Comparison of ENCODE assay signal across 9 mouse cellular contexts in genomic region chr5:32346025-32346912, GRCm38 (mm10).
DNase-seq lines count a peak whose midpoint lies in the region; ATAC-seq and TF ChIP-seq lines count a peak whose summit lies in the region.
"Had no signal": no experiment of that assay in that cellular context is flagged by ENCODE, and none has a peak within 500 bp of the region (broad histone marks: within the 10 kb centered on the region; RNA-seq: fewer than 3 reads in every experiment).

No protein-coding gene starts in this region.

- peak; percentile 40; the same call in 1 of the 2 replicates for ATAC-seq in hindbrain, embryonic 12.5 days (ENCODE audit: low FRiP score)
- peak; percentile 91 for ATAC-seq in lung, embryonic 16.5 days (ENCODE audit: low read depth)
- no peak for ATAC-seq in inflammation-experienced regulatory T-cells, adult 6 months

- H3K4me2 ChIP-seq in hindbrain, embryonic 12.5 days (replicated peaks): no peak overlapping the region
- H3K4me2 ChIP-seq in lung, embryonic 16.5 days (ENCODE audit: low read depth, low read length): peak overlapping the region; percentile 27

- peak overlapping the region; percentile 30; the same call in 1 of the 2 replicates for H3K27ac ChIP-seq in testis, adult 2 months (ENCODE audit: control insufficient read depth, insufficient read depth, low read depth, low read length)
- H3K27ac ChIP-seq in hindbrain, embryonic 12.5 days: 0 out of 2 replicates have a peak overlapping the region, but pooled peaks have one; percentile 35
- peak overlapping the region; percentile 88 for H3K27ac ChIP-seq in lung, embryonic 16.5 days (ENCODE audit: low read length)

- no peak overlapping the region for H3K4me3 ChIP-seq in testis, adult 2 months (ENCODE audit: control insufficient read depth, low read depth, low read length)
- H3K4me3 ChIP-seq in hindbrain, embryonic 12.5 days: no peak overlapping the region
- H3K4me3 ChIP-seq in lung, embryonic 16.5 days (ENCODE audit: low read length): no peak overlapping the region

- no peaks in the 10 kb centered on the region for H3K9me3 ChIP-seq in hindbrain, embryonic 12.5 days (replicated peaks)
- H3K9me3 ChIP-seq in lung, embryonic 16.5 days (ENCODE audit: control insufficient read depth, low read length): no peaks in the 10 kb centered on the region

- no peak for DNase-seq in testis, postnatal 14 days (ENCODE audit: low spot score)
- DNase-seq in frontal cortex, postnatal 36 days (ENCODE audit: low spot score in 2 of 2): peak; percentile 70 to 80
- DNase-seq in layer of hippocampus, adult 9-10 months (ENCODE audit: low spot score): peak; percentile 47
- peak; percentile 65 to 78 for DNase-seq in right cerebral cortex, adult 2 months (ENCODE audit: low spot score in 2 of 2)

- H3K4me1 ChIP-seq in testis, adult 2 months (ENCODE audit: control insufficient read depth, insufficient read depth, low read length): peaks cover 2% of the 10 kb centered on the region; the same call in 1 of the 2 replicates
- H3K4me1 ChIP-seq in hindbrain, embryonic 12.5 days: 0 out of 2 replicates have a peak, but pooled peaks cover 7% of the 10 kb centered on the region
- H3K4me1 ChIP-seq in lung, embryonic 16.5 days (replicated peaks; ENCODE audit: control insufficient read depth, insufficient read depth, low read length): peaks cover 34% of the 10 kb centered on the region

- H3K27me3 ChIP-seq in testis, adult 2 months (ENCODE audit: control insufficient read depth, insufficient read depth, low read length): no peaks in the 10 kb centered on the region
- H3K27me3 ChIP-seq in hindbrain, embryonic 12.5 days: no peaks in the 10 kb centered on the region
- no peaks in the 10 kb centered on the region for H3K27me3 ChIP-seq in lung, embryonic 16.5 days (ENCODE audit: control insufficient read depth, insufficient read depth, low read depth, low read length)
- H3K27me3 ChIP-seq: CH12.LX had no signal

- no peak overlapping the region for H3K9ac ChIP-seq in hindbrain, embryonic 12.5 days
- 0 out of 2 replicates have a peak overlapping the region, but pooled peaks have one; percentile 2 for H3K9ac ChIP-seq in lung, embryonic 16.5 days (ENCODE audit: low read length)

- WGBS in hindbrain, embryonic 12.5 days: 34% methylated on average over 10 of the region's 10 CpGs
- 9% methylated on average over 10 of the region's 10 CpGs for whole genome bisulfite sequencing in lung, embryonic 16.5 days

- TF ChIP-seq CTCF in testis, adult 2 months (IDR thresholded peaks at IDR 0.05; ENCODE audit: control insufficient read depth, insufficient read depth, insufficient replicate concordance, low read depth, low read length): no peak

- no peak for TF ChIP-seq POLR2A in testis, adult 2 months (IDR thresholded peaks at IDR 0.05; ENCODE audit: control insufficient read depth, low read depth, low read length)

- no peaks in the 10 kb centered on the region for H3K36me3 ChIP-seq in testis, adult 2 months (ENCODE audit: control insufficient read depth, insufficient read depth, low read length)
- no peaks in the 10 kb centered on the region for H3K36me3 ChIP-seq in hindbrain, embryonic 12.5 days
- H3K36me3 ChIP-seq in lung, embryonic 16.5 days (ENCODE audit: control insufficient read depth, insufficient read depth, low read length): no peaks in the 10 kb centered on the region

Comparison
In these comparisons a context has a peak if more than half of its experiments do, and no peak if none do; other contexts are left out.
1. H3K27ac ChIP-seq: peak in every context shown above with its lines; median percentile 88 in lung, embryonic 16.5 days; 35 in hindbrain, embryonic 12.5 days; 30 in testis, adult 2 months.